Mouse (Mus musculus) heart, embryonic 11.5 days (tissue): ENCODE measurements around the gene March9. TPM values are rescaled to one million over a fixed set of nuclear protein-coding genes. Genes with fewer than 3 reads are reported as not detected.

Experiments used
- ATAC-seq: fragments of 200-750 bp; cut with Nextera tagmentation; replicated peaks from 2 replicates; pipeline ENCODE4 v1.8.0; 2017; ENCODE audit warnings: moderate library complexity; ENCODE audit not compliant: insufficient number of reproducible peaks, low FRiP score, low TSS enrichment
- H3K27ac ChIP-seq: fragments of 300-500 bp; sonication (generic); 2 replicates; pipeline ENCODE4 v1.5.1; 2014; ENCODE audit warnings: mild to moderate bottlenecking, low read depth, low read length
- H3K27me3 ChIP-seq: fragments of 300-500 bp; sonication (generic); 2 replicates; pipeline ENCODE4 v1.6.1; 2014; ENCODE audit warnings: mild to moderate bottlenecking, low read length, mixed read lengths; ENCODE audit not compliant: control insufficient read depth, insufficient read depth
- H3K36me3 ChIP-seq: fragments of 300-500 bp; sonication (generic); 2 replicates; pipeline ENCODE4 v1.6.1; 2014; ENCODE audit warnings: mild to moderate bottlenecking, low read length, moderate library complexity, mixed read lengths; ENCODE audit not compliant: control insufficient read depth, insufficient read depth
- H3K4me1 ChIP-seq: fragments of 300-500 bp; sonication (generic); 2 replicates; pipeline ENCODE4 v1.6.1; 2014; ENCODE audit warnings: low read length; ENCODE audit not compliant: control insufficient read depth, insufficient read depth
- H3K4me2 ChIP-seq: fragments of 300-500 bp; sonication (generic); 2 replicates; pipeline ENCODE4 v1.6.1; 2014; ENCODE audit warnings: mild to moderate bottlenecking, moderate library complexity
- H3K4me3 ChIP-seq: fragments of 300-500 bp; sonication (generic); 2 replicates; pipeline ENCODE4 v1.5.1; 2014; ENCODE audit warnings: low read depth, low read length
- H3K9ac ChIP-seq: fragments of 300-500 bp; sonication (generic); 2 replicates; pipeline ENCODE4 v1.6.1; 2014; ENCODE audit warnings: mild to moderate bottlenecking, low read depth, low read length, moderate library complexity
- H3K9me3 ChIP-seq: fragments of 300-500 bp; sonication (generic); replicated peaks from 2 replicates; pipeline ENCODE4 v1.6.1; 2016; ENCODE audit warnings: low read length; ENCODE audit not compliant: control insufficient read depth
- WGBS: fragments of 180-500 bp; shearing (Covaris S2); extraction: QIAGEN DNeasy Blood & Tissue Kit; methylation state at CpG from one replicate; pipeline ENCODE4 v1.1.7; 2014; ENCODE audit not compliant: insufficient replicate concordance; 5-methylcytosine and 5-hydroxymethylcytosine counted together
- polyA plus RNA-seq: library from polyadenylated mRNA; unstranded; fragments of >200 nt; fragmentation: Nextera tagmentation; extraction: Ambion mirVana; gene quantifications from 2 replicates; pipeline ENCODE4 v1.2.1, GENCODE M21; 2014

The March9 gene
- polyA plus RNA-seq, 1 experiment from 2014 or later, result 0.21 TPM

DNA sequence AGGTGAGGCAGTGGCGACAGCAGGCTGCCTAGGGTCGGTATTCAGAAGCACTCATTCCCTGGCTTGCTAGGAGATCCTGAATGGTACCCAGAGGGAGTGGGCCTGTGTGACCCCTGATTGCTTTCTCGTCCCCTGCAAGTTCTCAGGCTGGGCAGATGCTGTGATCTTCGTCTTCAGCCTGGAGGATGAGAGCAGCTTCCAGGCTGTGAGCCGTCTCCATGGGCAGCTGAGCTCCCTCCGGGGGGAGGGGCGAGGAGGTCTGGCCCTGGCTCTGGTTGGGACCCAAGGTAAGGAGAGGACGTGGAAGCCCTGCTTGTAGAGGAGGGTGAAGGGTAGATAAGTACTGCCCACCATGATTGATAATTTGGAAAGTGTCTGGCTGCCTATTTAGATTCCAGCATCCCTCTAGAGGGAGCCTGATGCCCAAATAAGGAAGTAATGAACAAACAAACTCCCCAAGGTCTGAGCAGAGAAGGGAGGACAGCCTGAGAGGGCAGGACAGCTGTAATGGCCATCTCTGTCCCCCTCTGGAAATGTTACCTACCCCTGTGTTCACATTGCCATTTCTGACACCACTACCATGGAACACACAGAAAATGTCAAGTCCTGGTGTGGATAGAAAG lies 23.4 kb upstream of the March9 start:
- peaks cover 12% of the 10 kb centered on the region for H3K4me1 ChIP-seq
- H3K9me3 ChIP-seq, result no peaks in the 10 kb centered on the region
- H3K9ac ChIP-seq, result no peak overlapping the region
- no peaks in the 10 kb centered on the region for H3K36me3 ChIP-seq
- peaks cover 84% of the 10 kb centered on the region for H3K27me3 ChIP-seq
- no peak overlapping the region for H3K4me2 ChIP-seq
- no peak overlapping the region for H3K27ac ChIP-seq
- 27% methylated on average over 8 of the region's 8 CpGs for WGBS
- no peak for ATAC-seq
- no peak overlapping the region for H3K4me3 ChIP-seq

DNA sequence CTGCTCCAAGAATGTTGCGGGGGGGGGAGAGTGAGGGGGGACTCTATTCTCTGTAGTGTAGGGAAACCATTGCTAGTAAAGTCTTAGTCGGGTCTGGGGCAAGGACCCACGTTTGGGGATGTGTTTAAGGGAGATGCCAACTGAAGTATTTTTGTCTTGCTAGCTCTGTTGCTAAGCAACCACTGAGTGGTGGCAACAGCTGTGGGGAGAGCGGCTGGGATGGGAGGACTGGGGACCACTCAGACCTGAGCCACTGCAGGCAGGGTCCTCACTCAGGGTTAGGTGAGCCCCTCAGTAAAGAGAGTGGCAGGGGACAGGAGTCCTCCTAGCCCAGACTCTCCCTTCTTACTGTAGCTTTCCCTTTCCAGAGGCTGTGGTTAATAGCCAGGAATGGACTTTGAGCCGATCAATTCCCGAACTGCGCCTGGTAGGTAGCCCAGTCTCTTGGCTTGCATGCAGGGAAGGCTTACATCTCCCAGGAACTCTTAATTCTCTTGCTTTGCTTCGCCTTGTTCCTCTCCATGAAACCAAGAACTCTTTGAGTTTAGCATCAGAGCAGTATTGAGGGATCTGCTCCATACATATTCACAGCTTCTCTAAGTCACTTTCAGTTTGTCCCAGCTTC lies 22.1 kb upstream of the March9 start:
- Histone ChIP-seq H3K4me2 (no peak overlapping the region), H3K9me3 (no peaks in the 10 kb centered on the region), H3K27me3 (peaks cover 83% of the 10 kb centered on the region), H3K27ac (no peak overlapping the region), H3K9ac (no peak overlapping the region), H3K36me3 (no peaks in the 10 kb centered on the region), H3K4me1 (peaks cover 12% of the 10 kb centered on the region), H3K4me3 (no peak overlapping the region; the same call in 1 of the 2 replicates)
- WGBS, result 28% methylated on average over 8 of the region's 8 CpGs
- ATAC-seq, result no peak

DNA sequence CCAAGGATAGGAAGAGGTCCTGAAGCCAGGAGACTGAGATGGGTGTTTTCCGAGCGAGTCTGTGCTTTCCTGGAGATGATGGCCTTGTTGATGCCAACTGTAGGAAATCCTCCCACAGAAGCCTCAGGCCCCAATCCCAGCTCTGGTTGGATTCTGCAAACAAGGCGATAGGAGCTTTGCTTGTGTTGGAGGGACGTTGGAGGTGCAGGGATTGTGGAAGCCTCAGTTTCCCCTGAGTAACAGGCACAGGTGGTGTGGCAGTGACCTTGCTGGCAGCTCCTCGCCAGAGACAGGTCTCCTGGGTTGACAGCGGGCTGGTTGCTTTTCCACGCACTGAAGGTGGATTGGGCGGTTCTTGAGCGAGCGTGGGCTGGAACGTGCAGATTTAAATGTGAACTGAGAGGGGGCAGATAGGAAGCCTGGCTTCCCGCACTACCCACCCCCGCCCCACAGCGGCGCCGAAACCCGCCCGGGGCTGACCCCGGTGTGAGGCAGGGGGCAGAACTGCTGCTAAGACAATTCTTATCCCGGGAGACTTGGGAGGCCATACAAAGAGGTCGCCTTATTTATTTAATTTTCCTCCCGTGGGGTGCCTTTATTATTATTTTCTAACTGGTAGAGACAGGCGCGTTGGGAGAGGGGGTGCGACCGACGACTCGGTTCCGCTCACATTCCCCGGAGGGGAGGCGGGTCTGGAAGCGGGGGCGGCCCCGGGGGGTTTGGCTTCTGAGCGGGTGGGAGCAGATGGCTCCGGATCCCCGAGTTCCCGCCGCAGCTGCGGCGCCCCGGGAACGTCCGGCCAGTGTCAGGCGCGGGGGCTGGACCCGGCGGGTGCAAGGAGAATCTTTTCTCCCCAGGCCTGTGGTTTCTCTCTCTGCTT lies 21.2 kb upstream of the March9 start:
- peaks cover 86% of the 10 kb centered on the region for H3K27me3 ChIP-seq
- ATAC-seq, result no peak
- no peak overlapping the region for H3K27ac ChIP-seq
- no peaks in the 10 kb centered on the region for H3K9me3 ChIP-seq
- peaks cover 12% of the 10 kb centered on the region for H3K4me1 ChIP-seq
- H3K4me2 ChIP-seq, result peak overlapping the region; percentile 56
- peak overlapping the region; percentile 33 for H3K4me3 ChIP-seq
- WGBS, result 2% methylated on average over 48 of the region's 48 CpGs
- H3K36me3 ChIP-seq, result no peaks in the 10 kb centered on the region
- no peak overlapping the region for H3K9ac ChIP-seq

DNA sequence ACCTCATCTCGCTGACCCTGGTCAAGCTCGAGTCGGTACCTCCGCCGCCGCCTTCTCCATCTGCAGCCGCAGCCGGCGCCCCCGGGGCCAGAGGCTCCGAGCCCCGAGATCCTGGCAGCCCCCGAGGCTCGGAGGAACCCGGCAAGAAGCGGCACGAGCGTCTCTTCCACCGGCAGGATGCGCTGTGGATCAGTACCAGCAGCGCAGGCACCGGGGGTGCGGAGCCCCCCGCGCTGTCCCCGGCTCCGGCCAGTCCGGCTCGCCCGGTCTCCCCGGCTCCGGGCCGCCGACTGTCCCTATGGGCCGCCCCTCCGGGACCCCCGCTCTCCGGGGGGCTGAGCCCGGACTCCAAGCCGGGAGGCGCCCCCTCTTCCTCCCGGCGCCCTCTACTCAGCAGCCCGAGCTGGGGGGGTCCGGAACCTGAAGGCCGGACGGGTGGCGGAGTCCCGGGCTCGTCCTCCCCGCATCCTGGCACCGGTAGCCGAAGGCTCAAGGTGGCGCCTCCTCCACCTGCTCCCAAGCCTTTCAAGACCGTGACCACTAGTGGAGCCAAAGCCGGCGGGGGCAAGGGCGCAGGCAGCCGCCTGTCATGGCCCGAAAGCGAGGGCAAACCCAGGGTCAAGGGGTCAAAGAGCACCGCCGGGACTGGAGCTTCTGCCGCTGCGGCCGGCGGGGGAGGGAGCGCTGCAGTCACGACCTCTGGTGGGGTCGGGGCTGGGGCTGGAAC lies 19.8 kb upstream of the March9 start:
- peak overlapping the region; percentile 62 for H3K4me2 ChIP-seq
- no peak overlapping the region for H3K27ac ChIP-seq
- H3K4me3 ChIP-seq, result peak overlapping the region; percentile 41
- no peaks in the 10 kb centered on the region for H3K36me3 ChIP-seq
- ATAC-seq, result no peak
- H3K27me3 ChIP-seq, result peaks cover 94% of the 10 kb centered on the region
- H3K9ac ChIP-seq, result 0 out of 2 replicates have a peak overlapping the region, but pooled peaks have one; percentile 28
- peaks cover 12% of the 10 kb centered on the region for H3K4me1 ChIP-seq
- H3K9me3 ChIP-seq, result no peaks in the 10 kb centered on the region
- 2% methylated on average over 70 of the region's 70 CpGs for WGBS

GRCm38 (mm10) chr10:127078677-127079575 lies 18.9 kb upstream of the March9 start:
- Histone ChIP-seq H3K27ac (no peak overlapping the region), H3K4me3 (peak overlapping the region; percentile 41), H3K9me3 (no peaks in the 10 kb centered on the region), H3K4me2 (peak overlapping the region; percentile 62), H3K27me3 (peaks cover 85% of the 10 kb centered on the region), H3K9ac (no peak overlapping the region), H3K36me3 (no peaks in the 10 kb centered on the region), H3K4me1 (peaks cover 12% of the 10 kb centered on the region)
- WGBS, result 1% methylated on average over 41 of the region's 49 CpGs
- ATAC-seq, result no peak

GRCm38 (mm10) chr10:127078001-127078676 lies 18.2 kb upstream of the March9 start:
- Histone ChIP-seq H3K4me2 (peak overlapping the region; percentile 62; the same call in 1 of the 2 replicates), H3K27ac (no peak overlapping the region), H3K4me1 (peaks cover 12% of the 10 kb centered on the region), H3K9ac (no peak overlapping the region), H3K27me3 (peaks cover 77% of the 10 kb centered on the region), H3K36me3 (no peaks in the 10 kb centered on the region), H3K9me3 (no peaks in the 10 kb centered on the region), H3K4me3 (peak overlapping the region; percentile 41; the same call in 1 of the 2 replicates)
- WGBS, result 3% methylated on average over 12 of the region's 12 CpGs
- ATAC-seq, result no peak

DNA sequence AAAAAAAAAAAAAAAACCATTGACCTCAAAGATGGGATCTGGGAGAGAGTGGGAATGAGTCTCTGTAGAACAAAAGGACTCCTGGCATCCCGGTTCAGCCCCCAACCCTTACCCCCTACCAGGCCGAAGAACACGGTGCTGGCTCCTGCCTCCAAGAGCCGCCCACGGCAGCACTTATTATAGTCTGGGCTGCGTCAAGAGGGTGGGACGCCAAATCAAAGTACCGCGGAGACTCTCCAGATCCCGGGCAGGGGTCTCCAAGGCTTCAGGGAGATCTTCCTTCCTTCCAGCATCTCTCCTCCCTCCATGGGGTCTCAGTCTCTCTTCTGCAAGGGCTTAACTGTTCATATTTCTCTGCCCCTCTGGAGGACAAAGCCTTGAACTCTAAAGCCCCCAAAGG lies 17.5 kb upstream of the March9 start:
- Histone ChIP-seq H3K36me3 (no peaks in the 10 kb centered on the region), H3K4me2 (no peak overlapping the region), H3K27me3 (peaks cover 71% of the 10 kb centered on the region), H3K4me3 (no peak overlapping the region), H3K9ac (no peak overlapping the region), H3K4me1 (peaks cover 12% of the 10 kb centered on the region), H3K27ac (no peak overlapping the region), H3K9me3 (no peaks in the 10 kb centered on the region)
- 9% methylated on average over 10 of the region's 10 CpGs for WGBS
- no peak for ATAC-seq
